Mouse (Mus musculus): Measurements from ENCODE around the gene Agbl5.

DNA sequence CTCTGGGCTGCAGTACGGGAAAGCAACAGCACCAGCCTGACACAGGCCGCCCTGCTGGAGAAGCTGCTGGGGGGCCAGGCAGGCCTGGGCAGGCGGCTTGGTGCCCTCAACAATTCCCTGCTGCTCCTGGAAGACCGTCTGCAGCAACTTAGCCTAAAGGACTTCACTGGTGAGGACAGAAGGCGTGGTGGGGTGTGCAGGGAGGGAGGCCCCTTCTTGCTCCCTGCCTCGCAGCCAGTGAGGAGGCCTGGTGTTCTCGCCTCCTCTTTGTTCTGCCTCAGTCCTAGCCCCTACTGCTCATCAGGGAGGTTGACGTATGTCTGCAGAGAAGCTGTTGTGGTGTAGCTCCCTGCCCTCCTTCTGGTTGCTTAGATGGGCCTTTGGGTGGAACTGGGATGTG lies 30.2 kb downstream of the Agbl5 start:
- TF ChIP-seq CTCF (conservative IDR thresholded peaks at IDR 0.05; ENCODE audit: low read length) (no peak), POU5F1 (IDR thresholded peaks at IDR 0.05; ENCODE audit: borderline replicate concordance, low read length) (no peak)

Data from E14TG2a.4 (cell line).